Mouse (Mus musculus): Measurements from ENCODE around the gene Akr7a5. TPM values are rescaled to one million over a fixed set of nuclear protein-coding genes. Genes with fewer than 3 reads are reported as not detected.
A peak's percentile ranks its signal among the peaks of the same experiment; 100 is the strongest.

Akr7a5 gene
- polyA plus RNA-seq (2014; fragmentation: Nextera tagmentation; extraction: Ambion mirVana): 71.6 and 78.5 TPM in 2 replicates

GRCm38 (mm10) chr4:139310171-139310898 is at the start of gene Akr7a5, which contains the start of gene Pqlc2:
TSS of gene Akr7a5 (plus strand) at chr4:139310744.
TSS of gene Pqlc2 (minus strand) at chr4:139310708.
- WGBS: under 1% methylated on average over 61 of the region's 63 CpGs
- H3K36me3 ChIP-seq (ENCODE audit: control insufficient read depth, insufficient read depth, low read length): peaks cover 4% of the 10 kb centered on the region
- DNase-seq (ENCODE audit: low spot score, missing footprints) (peak; percentile 100), ATAC-seq (ENCODE audit: low FRiP score) (peak; percentile 92)
- H3K27me3 ChIP-seq (ENCODE audit: control insufficient read depth, insufficient read depth, low read length): no peaks in the 10 kb centered on the region; the same call in 1 of the 2 replicates
- H3K27ac ChIP-seq (ENCODE audit: low read depth, low read length): peak within 1 kb of the TSS; percentile 25; the same call in 1 of the 2 replicates
- H3K4me2 ChIP-seq: peak within 1 kb of the TSS; percentile 86
- H3K4me3 ChIP-seq (ENCODE audit: low read depth, low read length): peak within 1 kb of the TSS; percentile 69
- no peaks in the 10 kb centered on the region for H3K9me3 ChIP-seq (ENCODE audit: control insufficient read depth, low read length)
- H3K4me1 ChIP-seq (ENCODE audit: control insufficient read depth, insufficient read depth, low read length): peaks cover 13% of the 10 kb centered on the region
- peak within 1 kb of the TSS; percentile 88 for H3K9ac ChIP-seq (ENCODE audit: low read length)

GRCm38 (mm10) chr4:139262981-139263380 is 47.6 kb upstream of the Akr7a5 start:
- WGBS: 95% methylated on average over 6 of the region's 6 CpGs
- Histone ChIP-seq H3K9me3 (ENCODE audit: control insufficient read depth, low read length) (no peaks in the 10 kb centered on the region), H3K27me3 (ENCODE audit: control insufficient read depth, insufficient read depth, low read length) (no peaks in the 10 kb centered on the region), H3K4me2 (no peak overlapping the region), H3K27ac (ENCODE audit: low read depth, low read length) (no peak overlapping the region), H3K4me1 (ENCODE audit: control insufficient read depth, insufficient read depth, low read length) (no peaks in the 10 kb centered on the region), H3K4me3 (ENCODE audit: low read depth, low read length) (no peak overlapping the region), H3K9ac (ENCODE audit: low read length) (no peak overlapping the region), H3K36me3 (ENCODE audit: control insufficient read depth, insufficient read depth, low read length) (peaks cover 3% of the 10 kb centered on the region; the same call in 1 of the 2 replicates)
- DNase-seq (ENCODE audit: low spot score, missing footprints) (no peak), ATAC-seq (ENCODE audit: low FRiP score) (no peak)

DNA sequence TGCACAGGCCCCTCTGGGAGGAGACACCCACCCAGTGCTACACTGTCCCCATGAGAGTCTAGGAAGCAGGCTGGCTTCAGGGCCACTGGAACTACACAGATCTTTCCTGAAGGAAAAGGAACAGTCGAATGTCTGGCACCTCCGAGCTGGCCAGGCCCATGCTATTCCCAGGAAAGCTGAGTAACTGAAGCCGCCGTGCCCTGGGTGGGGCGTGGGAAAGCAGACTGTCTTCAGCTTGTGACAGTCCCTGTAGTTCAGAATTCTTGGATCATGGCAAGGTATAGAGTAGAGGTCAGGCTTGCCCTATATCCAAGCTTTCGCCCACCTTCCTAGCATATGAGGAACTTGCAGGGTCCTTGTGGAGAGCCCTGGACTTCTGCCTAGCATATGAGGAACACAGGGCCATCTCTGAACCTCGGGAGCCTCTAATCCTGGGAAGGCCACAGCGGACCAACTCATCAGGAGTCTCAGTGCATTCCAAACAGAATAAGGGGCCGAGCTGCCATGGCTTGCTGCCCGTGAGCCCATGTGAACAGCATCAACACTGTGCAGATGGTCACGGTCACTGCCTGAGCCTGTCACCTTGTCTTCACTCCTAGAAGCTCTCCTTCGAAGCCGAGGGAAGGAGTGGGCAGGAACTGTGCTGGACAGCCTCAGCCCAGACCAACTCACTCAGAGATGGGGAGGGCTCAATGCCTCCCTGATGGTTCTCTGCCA is 44.6 kb upstream of the Akr7a5 start:
- WGBS: 88% methylated on average over 13 of the region's 13 CpGs
- Histone ChIP-seq H3K36me3 (ENCODE audit: control insufficient read depth, insufficient read depth, low read length) (peaks cover 3% of the 10 kb centered on the region; the same call in 1 of the 2 replicates), H3K9ac (ENCODE audit: low read length) (no peak overlapping the region)

DNA sequence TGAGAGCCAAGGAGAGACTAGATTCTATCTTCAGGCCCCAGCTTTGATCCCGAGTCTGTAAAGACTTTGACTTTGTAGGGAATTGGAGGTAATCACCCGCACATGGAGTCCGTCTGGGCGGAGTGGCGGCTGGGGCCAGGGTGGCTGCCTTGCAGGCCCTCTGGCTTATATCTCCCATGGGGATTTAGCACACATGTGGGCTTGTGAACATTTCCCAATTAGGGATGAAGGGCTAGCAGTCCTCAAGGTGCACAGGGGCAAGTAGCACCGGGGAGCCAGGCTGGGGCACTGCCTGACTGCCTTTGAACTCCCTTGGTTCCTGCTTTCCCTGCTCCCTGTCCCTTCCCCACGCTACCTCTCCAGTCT is 44.1 kb upstream of the Akr7a5 start:
- Histone ChIP-seq H3K27ac (ENCODE audit: low read depth, low read length) (no peak overlapping the region), H3K27me3 (ENCODE audit: control insufficient read depth, insufficient read depth, low read length) (no peaks in the 10 kb centered on the region), H3K9ac (ENCODE audit: low read length) (no peak overlapping the region), H3K36me3 (ENCODE audit: control insufficient read depth, insufficient read depth, low read length) (peaks cover 3% of the 10 kb centered on the region; the same call in 1 of the 2 replicates), H3K4me3 (ENCODE audit: low read depth, low read length) (no peak overlapping the region), H3K4me2 (no peak overlapping the region), H3K4me1 (ENCODE audit: control insufficient read depth, insufficient read depth, low read length) (no peaks in the 10 kb centered on the region), H3K9me3 (ENCODE audit: control insufficient read depth, low read length) (no peaks in the 10 kb centered on the region)
- no peak for ATAC-seq (ENCODE audit: low FRiP score)
- no peak for DNase-seq (ENCODE audit: low spot score, missing footprints)
- WGBS: 85% methylated on average over 7 of the region's 7 CpGs

More for the DNA sequence above, 44.6 kb upstream of the Akr7a5 start:
- no peaks in the 10 kb centered on the region for H3K4me1 ChIP-seq (ENCODE audit: control insufficient read depth, insufficient read depth, low read length)
- no peak overlapping the region for H3K4me2 ChIP-seq
- no peak overlapping the region for H3K4me3 ChIP-seq (ENCODE audit: low read depth, low read length)
- no peak for DNase-seq (ENCODE audit: low spot score, missing footprints)
- H3K9me3 ChIP-seq (ENCODE audit: control insufficient read depth, low read length): no peaks in the 10 kb centered on the region
- H3K27ac ChIP-seq (ENCODE audit: low read depth, low read length): no peak overlapping the region
- no peaks in the 10 kb centered on the region for H3K27me3 ChIP-seq (ENCODE audit: control insufficient read depth, insufficient read depth, low read length)
- no peak for ATAC-seq (ENCODE audit: low FRiP score)

DNA sequence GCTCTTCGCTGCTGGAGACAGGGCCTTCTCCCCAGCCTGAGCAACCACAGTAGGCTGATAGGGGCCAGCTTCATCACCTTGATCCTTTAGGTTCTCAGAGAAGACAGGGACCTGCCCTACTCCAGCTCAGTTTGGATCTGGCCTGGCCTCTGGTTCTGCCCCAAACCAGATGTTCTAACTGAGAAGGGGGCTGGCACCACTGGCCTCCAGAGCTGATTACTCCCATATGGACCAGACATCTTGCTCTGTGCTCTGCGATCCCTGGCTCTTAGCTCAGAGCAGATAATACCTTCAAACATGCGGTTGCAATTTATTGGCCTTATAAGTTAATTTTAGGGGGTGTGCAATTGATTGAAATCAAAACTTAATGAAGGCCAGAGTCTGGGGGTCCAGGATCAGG is 43.2 kb upstream of the Akr7a5 start:
- Histone ChIP-seq H3K9me3 (ENCODE audit: control insufficient read depth, low read length) (no peaks in the 10 kb centered on the region), H3K27me3 (ENCODE audit: control insufficient read depth, insufficient read depth, low read length) (no peaks in the 10 kb centered on the region), H3K36me3 (ENCODE audit: control insufficient read depth, insufficient read depth, low read length) (no peaks in the 10 kb centered on the region; the same call in 1 of the 2 replicates), H3K4me3 (ENCODE audit: low read depth, low read length) (no peak overlapping the region), H3K4me1 (ENCODE audit: control insufficient read depth, insufficient read depth, low read length) (no peaks in the 10 kb centered on the region), H3K4me2 (no peak overlapping the region), H3K27ac (ENCODE audit: low read depth, low read length) (no peak overlapping the region), H3K9ac (ENCODE audit: low read length) (no peak overlapping the region)
- DNase-seq (ENCODE audit: low spot score, missing footprints) (no peak), ATAC-seq (ENCODE audit: low FRiP score) (no peak)
- WGBS: 78% methylated on average over 3 of the region's 3 CpGs

DNA sequence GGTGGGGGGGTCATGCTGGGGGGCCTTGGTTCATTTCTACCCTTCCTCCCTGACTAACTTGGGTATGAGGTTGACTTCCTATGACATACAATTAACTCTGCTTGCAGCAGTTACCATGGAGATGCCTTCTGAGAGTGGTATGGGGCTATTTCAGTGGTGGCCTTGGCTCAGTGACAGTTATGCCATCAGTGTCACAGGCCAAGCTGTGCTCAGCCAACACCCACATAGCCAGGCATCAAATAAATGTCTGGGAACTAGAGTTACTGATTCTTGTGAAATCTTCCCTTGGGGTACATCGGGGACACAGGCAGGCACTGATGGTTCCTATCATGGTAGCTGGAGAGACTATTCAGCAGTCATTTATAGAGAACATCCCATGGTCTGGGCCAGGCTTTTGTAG is 42.3 kb upstream of the Akr7a5 start:
- Histone ChIP-seq H3K36me3 (ENCODE audit: control insufficient read depth, insufficient read depth, low read length) (no peaks in the 10 kb centered on the region; the same call in 1 of the 2 replicates), H3K27me3 (ENCODE audit: control insufficient read depth, insufficient read depth, low read length) (no peaks in the 10 kb centered on the region), H3K9me3 (ENCODE audit: control insufficient read depth, low read length) (no peaks in the 10 kb centered on the region), H3K4me2 (no peak overlapping the region), H3K4me1 (ENCODE audit: control insufficient read depth, insufficient read depth, low read length) (no peaks in the 10 kb centered on the region), H3K9ac (ENCODE audit: low read length) (no peak overlapping the region), H3K4me3 (ENCODE audit: low read depth, low read length) (no peak overlapping the region), H3K27ac (ENCODE audit: low read depth, low read length) (no peak overlapping the region)
- 94% methylated on average over 1 of the region's 1 CpGs for WGBS
- ATAC-seq (ENCODE audit: low FRiP score): no peak
- no peak for DNase-seq (ENCODE audit: low spot score, missing footprints)

GRCm38 (mm10) chr4:139270168-139270567 is 40.4 kb upstream of the Akr7a5 start:
- H3K4me3 ChIP-seq (ENCODE audit: low read depth, low read length): no peak overlapping the region
- no peak overlapping the region for H3K9ac ChIP-seq (ENCODE audit: low read length)
- H3K9me3 ChIP-seq (ENCODE audit: control insufficient read depth, low read length): no peaks in the 10 kb centered on the region
- no peak for ATAC-seq (ENCODE audit: low FRiP score)
- no peaks in the 10 kb centered on the region for H3K27me3 ChIP-seq (ENCODE audit: control insufficient read depth, insufficient read depth, low read length)
- WGBS: 91% methylated on average over 3 of the region's 3 CpGs
- no peaks in the 10 kb centered on the region for H3K4me1 ChIP-seq (ENCODE audit: control insufficient read depth, insufficient read depth, low read length)
- no peak for DNase-seq (ENCODE audit: low spot score, missing footprints)
- H3K36me3 ChIP-seq (ENCODE audit: control insufficient read depth, insufficient read depth, low read length): no peaks in the 10 kb centered on the region
- H3K4me2 ChIP-seq: no peak overlapping the region
- no peak overlapping the region for H3K27ac ChIP-seq (ENCODE audit: low read depth, low read length)

- Histone ChIP-seq H3K9ac (ENCODE audit: low read length) (no peak overlapping the region), H3K27me3 (ENCODE audit: control insufficient read depth, insufficient read depth, low read length) (no peaks in the 10 kb centered on the region), H3K4me1 (ENCODE audit: control insufficient read depth, insufficient read depth, low read length) (no peaks in the 10 kb centered on the region), H3K36me3 (ENCODE audit: control insufficient read depth, insufficient read depth, low read length) (no peaks in the 10 kb centered on the region), H3K4me2 (no peak overlapping the region), H3K9me3 (ENCODE audit: control insufficient read depth, low read length) (no peaks in the 10 kb centered on the region), H3K27ac (ENCODE audit: low read depth, low read length) (no peak overlapping the region), H3K4me3 (ENCODE audit: low read depth, low read length) (no peak overlapping the region)
- 94% methylated on average over 9 of the region's 9 CpGs for WGBS
- DNase-seq (ENCODE audit: low spot score, missing footprints) (no peak), ATAC-seq (ENCODE audit: low FRiP score) (no peak)
Measured at GRCm38 (mm10) chr4:139271562-139271961, 39.0 kb upstream of the Akr7a5 start.

Measured in midbrain, embryonic 11.5 days (tissue).